Mouse (Mus musculus) spleen, postnatal 4 days (tissue): Measurements from ENCODE around the gene Gm19402.

Experiments
- DNase-seq, 2 experiments: peaks; one replicate each; pipeline ENCODE4 v3.0.0; 2022; ENCODE audit warnings: low spot score in 2 of 2

Gm19402 gene

DNA sequence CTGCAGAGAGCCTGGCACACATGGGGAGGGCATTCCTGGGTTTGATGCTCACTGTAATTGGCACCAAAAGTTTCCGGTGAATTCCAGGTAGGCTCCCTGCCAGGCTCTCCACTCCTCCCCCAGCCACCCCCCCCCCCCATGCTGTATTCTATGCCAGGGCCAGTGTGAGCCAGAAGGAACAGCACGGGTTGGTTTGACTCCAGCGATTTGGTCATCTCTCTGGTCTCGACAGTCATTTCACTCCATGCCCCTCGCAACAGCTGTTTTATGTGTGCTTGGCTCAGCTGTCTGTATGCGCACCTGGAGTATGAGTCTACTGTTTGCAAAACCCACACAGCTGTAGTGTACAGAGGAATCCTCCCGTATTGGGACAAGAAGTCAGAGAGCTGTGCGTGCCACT lies 24.2 kb downstream of the Gm19402 start:
- DNase-seq: no peak

DNA sequence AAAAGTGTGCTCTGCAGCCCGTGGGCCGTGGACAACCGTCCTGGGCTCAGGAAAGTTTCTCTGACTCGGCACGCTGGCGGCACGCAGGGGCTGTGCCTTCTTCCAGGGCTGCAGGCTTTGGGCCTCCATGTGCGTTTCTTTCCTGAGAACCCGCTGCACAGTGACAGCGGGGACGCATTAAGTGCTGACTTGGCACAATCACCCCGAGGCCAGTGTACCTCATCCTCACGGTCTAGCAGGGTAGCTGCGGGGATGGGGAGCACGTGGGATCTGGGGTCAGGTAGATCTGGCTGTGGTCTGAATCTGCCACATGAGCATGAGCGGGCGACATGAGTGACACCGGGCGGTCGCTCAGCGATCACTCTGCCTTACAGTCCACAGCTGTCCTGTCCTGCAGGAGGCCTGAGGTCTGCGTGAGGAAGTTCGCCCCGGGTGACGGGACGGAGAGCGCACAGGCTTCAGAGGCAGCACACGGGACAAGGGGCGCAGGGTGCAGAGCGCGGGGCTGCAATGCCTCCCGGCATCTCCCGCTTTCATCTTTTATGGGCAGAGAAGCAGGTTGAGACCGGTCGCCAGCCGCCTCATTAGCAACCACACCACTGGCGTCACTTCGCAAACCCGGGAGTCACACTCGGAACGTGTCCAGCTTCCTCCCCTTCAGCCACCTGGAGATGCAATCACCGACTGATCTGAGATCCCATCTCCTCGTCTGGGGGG lies 26.4 kb downstream of the Gm19402 start:
- DNase-seq: no peak

DNA sequence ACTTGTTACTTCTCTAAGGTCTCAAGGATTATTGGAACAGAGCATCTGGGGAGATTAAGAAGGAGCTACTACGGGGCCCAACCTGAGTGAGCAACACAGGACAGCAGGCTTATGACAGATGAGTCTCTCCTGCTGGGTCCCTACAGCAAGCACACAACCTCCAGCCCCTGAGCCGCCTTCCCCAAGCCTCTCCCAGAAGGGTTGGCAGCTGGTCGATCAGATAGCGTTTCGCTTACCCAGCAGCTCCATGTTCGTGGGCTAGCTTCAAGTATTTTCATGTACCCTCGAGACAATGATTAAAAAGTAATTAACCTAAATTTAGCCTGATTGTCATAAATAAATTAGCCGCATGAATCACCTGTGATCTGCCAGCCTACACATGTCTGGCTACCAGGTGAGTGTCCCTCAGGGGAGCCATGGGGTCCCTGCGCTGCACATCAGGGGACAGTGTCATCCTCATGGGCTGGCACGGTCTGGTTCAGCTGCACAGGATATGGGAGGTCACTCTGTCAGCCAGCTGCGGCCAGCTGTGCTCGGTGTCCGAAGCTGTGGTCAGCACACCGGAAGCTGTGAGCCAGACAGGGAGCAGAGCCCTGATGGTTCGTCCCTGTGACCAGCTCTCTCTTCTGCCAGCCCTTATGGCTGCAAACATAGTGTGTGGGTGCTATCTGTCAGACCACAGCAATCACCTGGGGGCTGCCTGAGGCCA lies 32.1 kb downstream of the Gm19402 start:
- DNase-seq: no peak

DNA sequence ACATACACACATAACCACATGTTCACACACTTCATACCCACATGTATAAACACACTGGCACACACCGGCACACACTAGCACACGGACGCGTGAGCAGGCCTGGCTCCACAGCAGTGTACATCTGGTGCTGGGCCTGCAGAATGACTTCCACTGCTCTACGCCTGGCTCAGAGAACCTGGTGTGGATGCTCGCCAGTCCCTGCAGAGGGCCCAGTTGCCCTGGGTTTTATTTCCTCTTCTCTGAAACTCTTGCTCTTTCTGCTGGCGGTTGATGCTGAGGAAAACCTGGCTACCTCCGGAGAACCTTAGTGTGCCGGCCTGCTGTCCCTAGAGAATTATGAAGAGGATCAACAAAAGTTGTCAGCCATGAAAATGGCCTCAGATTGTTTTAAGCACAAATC lies 38.5 kb downstream of the Gm19402 start:
- DNase-seq: no peak

DNA sequence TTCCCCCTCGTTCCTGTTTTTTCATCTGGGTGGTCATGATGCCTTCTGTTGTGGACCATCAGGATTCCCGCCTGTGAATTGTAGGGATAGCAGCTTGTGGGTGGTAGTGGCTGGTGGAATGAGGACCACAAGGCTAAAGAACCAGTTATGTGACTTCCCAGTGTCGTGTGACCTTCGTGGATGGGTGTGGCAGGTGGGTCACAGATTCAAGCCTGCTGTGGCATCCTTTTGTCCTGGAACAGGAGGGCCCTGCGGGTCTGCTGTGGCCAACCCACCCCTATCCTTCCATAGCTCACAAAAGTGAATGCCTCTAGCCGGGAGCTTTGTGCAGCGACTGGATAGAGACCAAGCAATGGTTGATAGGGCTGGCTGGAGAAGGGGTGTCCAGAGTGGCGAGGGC lies 42.7 kb downstream of the Gm19402 start:
- no peak for DNase-seq

DNA sequence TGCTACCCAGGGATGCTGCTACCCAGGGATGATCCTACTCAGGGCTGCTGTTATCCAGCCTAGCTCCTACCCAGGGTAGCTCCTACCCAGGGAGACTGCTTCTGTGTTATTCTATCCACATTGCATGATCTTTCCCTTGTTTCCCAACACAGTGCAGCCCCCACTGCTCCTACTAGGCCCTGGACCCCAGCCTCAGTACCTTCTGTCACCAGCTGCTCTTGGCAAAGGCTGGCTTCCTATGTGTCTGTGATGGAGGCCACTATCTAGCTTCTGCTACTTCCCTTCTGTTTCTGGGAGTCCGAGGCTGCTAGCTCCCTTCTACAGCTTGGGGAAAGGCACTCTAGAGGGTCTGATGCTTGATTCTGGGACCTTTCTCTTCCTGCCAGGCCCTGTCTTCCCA lies 43.1 kb downstream of the Gm19402 start:
- no peak for DNase-seq

DNA sequence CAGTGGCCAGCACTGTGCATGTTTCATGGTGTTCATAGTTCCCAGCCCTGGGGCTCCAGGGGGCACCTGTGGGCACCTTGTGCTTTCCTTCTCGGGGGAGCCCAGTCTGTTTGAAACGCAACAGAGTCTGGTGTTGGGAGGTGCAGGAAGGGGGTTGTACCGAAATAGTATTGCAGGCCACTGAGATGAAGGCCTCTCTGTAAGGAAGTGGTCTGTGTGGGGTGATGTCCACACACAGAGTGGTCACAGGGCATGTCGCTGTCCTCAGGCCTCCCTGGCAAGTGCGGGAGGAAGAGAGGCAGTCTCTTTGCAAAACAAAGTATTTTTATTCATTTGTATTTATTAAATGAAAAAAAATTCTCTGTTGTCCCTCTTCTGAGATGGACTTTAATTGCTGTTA lies 45.0 kb downstream of the Gm19402 start:
- no peak for DNase-seq

DNA sequence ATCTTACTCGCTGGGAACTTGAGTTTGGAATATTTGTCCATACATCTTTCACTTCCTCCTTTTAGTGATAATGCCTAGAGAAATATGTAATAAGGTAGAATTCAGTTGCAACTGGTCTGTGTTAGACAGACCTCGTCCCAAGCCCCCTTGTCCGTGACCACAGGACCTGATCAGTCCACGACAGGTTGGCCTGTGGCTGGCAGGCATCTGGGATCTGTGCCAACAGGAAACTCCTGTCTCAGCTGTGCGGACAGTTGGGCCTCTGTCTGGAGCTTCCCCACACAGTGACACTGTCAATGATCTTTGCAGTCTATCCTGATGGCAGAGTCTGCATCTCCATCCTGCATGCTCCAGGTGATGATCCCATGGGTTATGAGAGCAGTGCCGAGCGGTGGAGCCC lies 47.4 kb downstream of the Gm19402 start:
- no peak for DNase-seq
